Mouse (Mus musculus) layer of hippocampus, postnatal 36 days (tissue): Measurements from ENCODE around the gene Nenf. TPM values are rescaled to one million over a fixed set of nuclear protein-coding genes. Genes with fewer than 3 reads are reported as not detected.

Experiments
- DNase-seq, 2 experiments: peaks; one replicate each; pipeline ENCODE4 v3.0.0; 2022
- total RNA-seq, 2 experiments: library from RNA; stranded (reverse); gene quantifications; 2 replicates each; pipeline ENCODE4 v1.2.3; 2021

Gene Nenf
- total RNA-seq, 2 experiments from 2014 or later: 60.5 to 66.7 TPM

DNA sequence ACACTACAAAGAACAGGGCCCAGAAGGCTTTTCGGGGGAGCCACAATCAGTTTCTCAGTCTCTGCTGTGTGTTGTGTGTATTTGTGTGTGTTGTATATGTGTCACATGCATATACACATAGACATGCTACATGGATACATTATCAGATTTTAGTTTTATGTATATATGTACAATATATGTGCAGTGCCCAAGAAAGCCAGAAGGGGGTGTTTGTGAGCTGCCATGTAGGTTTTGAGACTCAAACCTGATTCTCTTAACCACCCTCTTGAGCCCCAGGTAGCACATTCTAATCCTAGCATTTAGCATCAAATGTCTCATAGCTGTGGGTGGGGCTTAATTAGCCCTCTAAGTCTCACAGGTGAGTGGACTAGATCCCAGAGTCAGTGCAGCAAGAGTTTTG is 35.7 kb downstream of the Nenf start:
- no peak for DNase-seq

DNA sequence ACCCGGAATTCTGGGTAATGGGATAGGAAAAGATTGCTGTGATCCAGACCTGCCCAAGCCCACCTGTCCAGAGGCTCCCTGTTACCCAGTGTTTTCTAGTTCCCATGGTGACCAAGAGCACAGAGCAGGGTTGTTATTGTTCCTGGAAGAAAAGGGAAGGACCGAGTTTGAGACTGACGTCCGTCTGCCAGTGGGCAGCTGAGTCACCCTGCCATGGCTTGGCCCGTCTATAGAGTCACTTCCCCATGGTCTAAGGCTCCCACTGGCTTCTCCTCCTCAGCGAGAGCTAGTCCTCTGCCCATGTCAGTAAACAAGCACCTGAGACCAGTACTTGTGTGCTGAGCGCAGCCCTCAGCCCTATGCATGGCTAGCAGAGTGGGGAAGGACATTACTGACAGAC is 36.8 kb downstream of the Nenf start:
- no peak for DNase-seq

DNA sequence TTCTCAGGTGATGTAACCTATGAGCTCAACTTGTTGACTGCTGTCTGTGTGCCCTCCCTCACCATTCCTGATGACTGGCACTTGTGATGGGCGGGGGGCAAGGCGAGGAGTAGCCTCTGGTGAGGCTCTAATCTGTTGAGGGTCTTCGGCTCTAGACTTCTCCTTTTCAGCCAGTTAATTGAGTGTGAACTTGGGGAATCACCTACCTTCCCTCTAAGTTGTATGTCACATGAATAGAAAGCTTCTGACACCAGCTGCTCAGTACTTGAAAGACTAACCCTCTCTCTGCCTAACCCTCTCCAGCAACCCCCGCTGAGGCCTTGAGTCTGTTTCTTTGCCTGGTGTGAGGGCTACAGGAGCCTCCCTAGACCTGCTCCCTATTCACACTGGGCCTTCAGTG is 39.7 kb downstream of the Nenf start:
- no peak for DNase-seq

GRCm38 (mm10) chr1:191277549-191278059 is 40.4 kb downstream of the Nenf start:
- no peak for DNase-seq

GRCm38 (mm10) chr1:191276181-191276580 is 41.8 kb downstream of the Nenf start:
- DNase-seq: no peak

DNA sequence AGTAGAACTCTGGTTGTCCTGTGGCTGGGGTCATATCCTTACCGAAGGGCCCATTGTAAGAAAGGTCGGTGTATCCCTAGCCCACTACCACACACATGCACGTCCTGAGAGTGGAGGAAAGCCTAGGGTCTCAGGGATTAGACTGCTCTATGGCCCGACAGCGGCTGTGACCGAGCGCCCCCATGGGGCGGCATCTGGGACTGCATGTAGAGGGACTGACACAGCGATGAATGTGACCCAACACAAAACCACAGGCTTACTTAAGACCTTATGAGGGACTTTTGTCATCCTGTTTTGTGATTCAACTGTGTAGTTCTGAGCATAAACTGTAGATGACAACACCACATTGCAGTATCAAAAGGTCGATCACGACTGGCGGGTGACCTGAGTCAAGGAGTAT is 42.5 kb downstream of the Nenf start:
- peak; percentile 47 to 54 for DNase-seq

- DNase-seq: no peak
Observed at GRCm38 (mm10) chr1:191272660-191273059, 45.3 kb downstream of the Nenf start.

DNA sequence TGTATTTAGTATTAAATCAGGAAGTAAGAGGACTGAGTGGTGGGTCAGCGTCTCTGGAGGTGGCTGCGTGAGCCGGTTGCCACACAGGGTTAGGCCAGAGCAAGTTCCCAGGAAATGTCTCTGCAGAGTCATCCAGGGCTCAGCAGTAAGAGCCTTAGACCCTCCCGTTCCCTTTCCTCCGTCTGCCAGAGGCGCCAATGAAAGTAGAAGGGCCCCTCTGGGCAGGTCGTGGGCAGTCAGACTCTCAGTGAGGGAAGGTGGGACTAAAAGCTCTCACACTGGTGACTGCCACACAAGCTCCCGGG is 48.4 kb downstream of the Nenf start:
- no peak for DNase-seq

GRCm38 (mm10) chr1:191268797-191269647 is 49.0 kb downstream of the Nenf start:
- DNase-seq: no peak

- no peak for DNase-seq
Observed at GRCm38 (mm10) chr1:191267856-191268255, 50.1 kb downstream of the Nenf start.

DNA sequence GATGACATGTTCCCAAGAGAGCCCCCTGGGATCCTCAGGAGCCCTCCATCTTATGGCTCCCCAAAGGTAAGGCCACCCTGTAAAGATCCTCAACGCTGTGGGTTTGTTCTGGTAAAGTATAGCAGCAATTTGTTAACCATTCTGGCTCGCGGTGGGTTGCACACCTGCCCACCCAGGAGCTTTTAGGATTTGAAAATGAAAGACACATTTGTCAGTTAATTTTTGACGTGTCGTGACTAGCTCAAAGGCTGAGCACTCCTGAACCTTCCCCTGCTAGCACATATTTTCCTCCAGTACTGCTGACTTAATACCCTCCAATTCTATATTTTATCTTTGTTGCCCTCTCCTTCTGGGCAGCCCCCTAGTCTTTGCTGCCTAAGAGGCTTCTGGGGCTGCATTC is 50.8 kb downstream of the Nenf start:
- no peak for DNase-seq

- DNase-seq: no peak
Observed at GRCm38 (mm10) chr1:191263471-191263870, 54.5 kb downstream of the Nenf start.

DNA sequence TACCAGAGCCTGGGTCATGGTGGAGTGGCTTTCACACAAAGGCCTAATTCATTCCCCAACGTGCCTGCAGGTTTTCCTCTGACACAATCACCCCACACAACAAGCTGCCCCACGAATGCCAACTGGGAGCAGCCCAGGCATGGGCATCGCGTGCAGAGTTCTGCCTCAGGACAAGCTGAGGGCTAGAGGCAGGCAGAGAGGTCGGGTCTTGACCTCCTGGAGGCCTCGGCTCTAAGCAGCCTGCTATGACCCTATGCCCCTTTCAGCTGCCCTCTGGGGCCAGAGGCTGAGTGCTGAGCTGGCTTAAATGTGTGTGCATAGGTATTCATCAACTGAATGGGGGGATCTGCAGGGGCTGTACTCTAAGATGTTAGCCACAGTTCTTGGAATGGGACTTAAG is 56.1 kb downstream of the Nenf start:
- DNase-seq: no peak

DNA sequence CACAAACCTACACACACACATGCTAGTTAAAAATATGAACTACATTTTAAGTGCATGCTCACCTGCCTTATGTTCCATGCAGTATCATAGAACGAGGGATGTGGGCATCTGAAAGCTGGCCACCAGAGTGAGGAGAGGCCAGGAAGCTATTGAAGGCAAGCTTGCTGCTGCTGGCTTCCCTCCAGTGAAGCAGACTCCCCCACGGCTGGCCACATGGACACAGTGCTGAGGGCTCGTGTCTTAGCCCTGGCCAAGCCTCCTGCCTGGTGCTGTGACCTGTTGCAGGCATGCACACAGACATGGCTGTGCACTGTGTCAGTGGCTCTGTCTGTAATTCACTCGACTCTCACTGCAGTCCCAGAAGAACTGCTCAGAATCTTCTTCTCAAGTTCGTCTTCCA is 58.3 kb downstream of the Nenf start:
- DNase-seq: no peak

GRCm38 (mm10) chr1:191259121-191259520 is 58.9 kb downstream of the Nenf start:
- no peak for DNase-seq

GRCm38 (mm10) chr1:191258521-191258920 is 59.5 kb downstream of the Nenf start:
- DNase-seq: no peak

DNA sequence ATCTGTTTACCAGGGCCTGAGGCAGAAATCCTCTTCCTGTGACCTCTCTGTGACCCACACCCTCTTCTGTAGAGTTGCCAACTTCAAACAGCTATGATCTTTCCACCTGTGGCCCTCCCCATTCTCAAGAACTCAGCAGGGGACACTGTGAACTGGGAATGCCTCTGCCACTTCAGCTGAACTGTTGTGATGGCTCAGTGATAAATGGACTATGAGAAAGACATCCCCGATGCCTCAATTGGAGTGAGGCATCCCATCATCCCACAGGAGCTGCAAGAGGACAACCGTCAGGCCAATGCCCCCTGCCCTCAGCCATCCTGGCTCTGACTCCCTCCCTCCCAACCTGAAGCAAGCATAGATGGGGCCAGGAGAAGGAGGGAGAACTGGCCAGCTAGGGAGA is 60.0 kb downstream of the Nenf start:
- DNase-seq: no peak

DNA sequence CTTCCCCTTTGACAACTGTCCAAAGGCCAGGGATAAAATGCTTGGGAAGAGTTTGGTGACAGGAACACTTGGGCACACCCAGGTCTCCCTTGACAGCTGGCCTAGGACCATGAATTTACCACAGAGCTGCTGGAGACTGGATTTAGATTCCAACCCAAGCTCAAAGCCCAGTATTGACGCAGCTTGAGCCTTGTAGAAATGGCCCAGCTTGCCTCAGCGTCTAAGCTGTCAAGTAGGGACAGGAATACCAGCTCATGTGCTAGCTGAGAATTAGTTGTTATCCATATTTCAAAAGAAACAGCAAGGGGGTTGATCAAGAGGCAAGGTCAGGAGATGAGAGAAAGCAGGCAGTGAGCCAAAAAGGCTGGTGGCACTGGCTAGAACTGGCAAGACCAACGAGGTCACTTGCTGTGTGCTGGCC is 60.6 kb downstream of the Nenf start:
- DNase-seq: no peak

Other genes with a start within 250 kb of the Nenf start
- 1 to 10 TPM in 1 of 2 experiments, under 1 TPM in 1; 0.51 to 2.3 TPM for gene Batf3, start 220.3 kb downstream of the Nenf start, total RNA-seq
- not detected for gene Fam71a, start 153.4 kb downstream of the Nenf start, total RNA-seq
- gene Atf3, start 100.2 kb downstream of the Nenf start, total RNA-seq: 1 to 10 TPM; 1.2 to 1.4 TPM
- gene Tmem206, start 7.7 kb upstream of the Nenf start, total RNA-seq: 1 to 10 TPM; 9.2 to 9.3 TPM
- gene Ppp2r5a, start 85.1 kb upstream of the Nenf start, total RNA-seq: 10 to 100 TPM; 68.3 to 77.4 TPM